Mouse (Mus musculus): ENCODE results near the gene Clstn1. TPM values are rescaled to one million over a fixed set of nuclear protein-coding genes. Genes with fewer than 3 reads are reported as not detected.
"Not testable (repeated sequence)": the region's sequence is repeated elsewhere in the genome, so short reads cannot be mapped to it uniquely, and the experiment has no call there.

Gene Clstn1
- total RNA-seq, 2 experiments from 2014 or later: 782 to 866 TPM

DNA sequence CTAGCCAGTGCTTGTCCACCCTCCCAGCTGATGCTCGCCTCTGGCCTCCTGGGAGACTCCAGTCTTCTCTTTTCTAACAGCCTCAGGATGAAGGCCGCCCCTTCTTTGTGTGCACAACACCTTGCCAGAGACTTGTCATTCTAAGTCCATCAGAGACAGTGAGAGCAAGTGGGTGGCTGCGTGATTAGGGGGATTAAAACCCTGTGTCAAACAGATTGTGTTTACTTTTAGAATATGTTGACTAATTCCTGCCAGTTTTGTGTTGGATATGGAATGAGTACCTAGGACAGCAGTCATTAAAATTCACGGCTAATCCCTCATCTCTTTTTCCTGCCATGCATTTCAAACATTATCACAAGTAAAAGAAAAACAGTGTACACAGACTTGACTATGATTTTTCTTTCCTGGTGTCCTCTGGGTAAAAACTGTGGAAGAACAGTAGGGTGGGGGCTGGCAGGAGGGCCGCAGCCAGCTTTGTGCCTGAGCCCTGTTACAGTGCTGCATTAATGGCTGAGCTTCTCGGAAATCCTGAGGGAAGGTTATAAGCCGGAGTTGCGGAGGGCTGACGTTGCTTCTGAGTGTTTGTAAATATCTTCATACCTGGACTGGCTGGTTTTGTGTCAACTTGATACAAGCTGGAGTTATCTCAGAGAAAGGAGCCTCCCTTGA is 8.8 kb downstream of the Clstn1 start:
- no peak for DNase-seq (ENCODE audit: extremely low spot score in 1 of 2, low spot score in 1 of 2)

DNA sequence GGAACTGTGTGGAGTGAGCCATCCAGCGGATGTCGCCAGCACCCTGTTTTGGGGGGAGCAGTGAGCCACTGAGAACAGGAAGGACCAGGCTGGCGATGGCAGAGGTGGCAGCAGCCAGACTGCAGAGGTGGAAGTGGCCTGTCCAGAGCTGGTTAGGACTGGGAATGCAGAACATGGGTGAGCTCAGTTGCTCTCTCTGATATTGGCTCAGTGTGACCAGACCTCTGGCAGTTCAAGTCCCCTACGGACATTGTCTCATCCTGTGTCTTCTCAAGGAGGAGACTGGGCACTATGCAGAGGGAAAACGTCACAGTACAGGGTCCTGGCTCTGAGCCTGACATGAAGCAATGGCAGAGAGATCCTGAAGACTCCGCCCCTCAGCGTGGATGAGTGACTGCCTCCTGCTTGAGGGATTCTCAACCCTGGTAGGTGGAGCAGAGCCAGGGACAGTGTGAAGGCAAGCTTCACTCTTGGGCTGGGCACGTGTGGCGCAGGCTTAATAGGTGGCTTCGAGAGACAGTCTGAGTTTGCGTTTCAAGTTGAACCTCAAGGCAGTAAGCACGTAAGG is 11.5 kb downstream of the Clstn1 start:
- DNase-seq (ENCODE audit: extremely low spot score in 1 of 2, low spot score in 1 of 2): no peak

DNA sequence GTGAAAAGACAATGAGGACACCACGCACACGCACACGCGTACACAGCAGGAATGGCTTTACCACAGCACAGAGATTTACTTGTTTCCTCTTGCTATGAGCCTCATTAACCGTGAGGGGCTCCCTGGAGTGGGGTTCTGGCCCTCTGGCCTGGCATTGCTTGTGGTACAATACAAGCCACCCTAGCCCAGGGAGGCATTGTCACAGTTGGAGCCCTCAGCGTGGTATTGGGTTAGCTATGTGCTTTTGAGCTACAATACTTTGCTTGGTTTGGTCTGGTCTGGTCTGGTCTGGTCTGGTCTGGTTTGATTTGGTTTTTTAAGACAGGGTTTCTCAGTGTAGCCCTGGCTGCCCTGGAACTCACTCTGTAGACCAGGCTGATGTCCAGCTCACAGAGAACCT is 13.3 kb downstream of the Clstn1 start:
- no peak for DNase-seq (ENCODE audit: extremely low spot score in 1 of 2, low spot score in 1 of 2)

DNA sequence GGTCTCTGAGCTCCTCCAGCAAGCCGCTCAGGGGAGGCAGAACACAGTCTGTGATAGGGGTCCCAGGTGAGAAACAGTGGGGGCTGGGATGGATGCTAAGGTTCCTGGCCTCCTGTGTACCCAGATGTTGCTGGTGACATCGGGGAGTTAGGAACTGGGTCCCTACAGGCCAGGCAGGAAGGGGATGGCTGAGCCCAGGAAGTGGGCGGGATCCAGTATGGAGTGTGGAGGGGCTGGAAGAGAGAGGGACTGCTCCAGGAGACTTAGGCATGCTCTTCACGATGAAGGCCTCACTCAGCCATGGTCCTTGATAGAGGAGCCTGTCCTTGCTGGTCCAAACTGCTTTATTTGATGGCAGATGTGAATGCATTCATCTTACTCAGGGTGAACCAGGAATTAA is 13.9 kb downstream of the Clstn1 start:
- no peak for DNase-seq (ENCODE audit: extremely low spot score in 1 of 2, low spot score in 1 of 2)

DNA sequence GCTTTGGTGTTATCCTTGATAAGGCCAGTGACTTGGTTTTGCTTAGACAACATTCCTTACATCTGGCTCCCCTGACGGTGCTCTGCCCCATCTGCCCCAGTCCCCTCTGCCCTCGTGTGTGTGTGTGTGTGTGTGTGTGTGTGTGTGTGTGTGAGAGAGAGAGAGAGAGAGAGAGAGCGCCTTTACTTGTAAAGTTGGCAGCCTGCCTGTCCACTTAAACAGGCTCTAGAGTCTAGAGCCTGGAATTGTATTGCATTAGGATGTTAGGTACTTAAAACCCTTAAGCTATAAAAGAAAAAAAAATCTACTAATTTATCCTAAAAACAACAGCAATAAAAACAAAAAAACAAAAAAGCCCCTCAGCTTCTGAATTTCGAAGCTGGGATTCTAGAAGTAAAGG is 15.2 kb downstream of the Clstn1 start:
- no peak for DNase-seq (ENCODE audit: extremely low spot score in 1 of 2, low spot score in 1 of 2)

DNA sequence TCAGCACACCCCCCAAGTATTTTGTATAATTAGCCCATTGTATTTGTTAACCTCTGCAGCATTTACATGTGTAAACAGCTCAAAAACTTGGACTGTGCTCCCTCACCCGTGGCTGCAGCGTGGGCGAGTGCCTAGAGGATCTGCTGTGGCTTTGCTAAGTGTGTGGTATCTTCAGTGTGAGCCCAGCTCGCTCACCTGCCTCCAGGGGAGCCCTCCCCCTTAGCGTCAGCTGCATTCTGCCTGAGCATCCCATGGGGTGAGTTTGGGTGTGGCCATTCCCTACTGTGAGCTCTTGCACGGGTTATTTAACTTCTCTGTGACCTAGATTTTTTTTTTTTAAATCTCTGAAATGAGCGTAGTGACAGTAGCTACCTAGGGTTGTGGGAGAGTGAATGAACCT is 16.0 kb downstream of the Clstn1 start:
- DNase-seq (ENCODE audit: extremely low spot score in 1 of 2, low spot score in 1 of 2): no peak

DNA sequence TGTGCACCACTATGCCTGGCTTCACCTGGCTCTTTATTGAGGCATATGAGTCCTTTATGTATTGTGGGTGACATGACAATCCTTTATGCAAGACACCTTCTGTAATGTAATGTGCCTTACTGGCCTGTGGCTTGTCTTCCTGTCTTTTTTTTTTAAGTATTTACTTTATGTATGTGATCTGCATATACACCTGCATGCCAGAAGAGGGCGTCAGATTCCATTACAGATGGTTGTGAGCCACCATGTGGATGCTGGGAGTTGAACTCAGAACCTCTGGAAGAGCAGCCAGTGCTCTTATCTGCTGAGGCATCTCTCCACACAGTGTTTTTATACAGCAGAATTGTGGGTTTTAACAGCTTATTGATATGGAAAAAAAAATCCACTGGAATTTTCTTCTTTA is 17.6 kb downstream of the Clstn1 start:
- no peak for DNase-seq (ENCODE audit: extremely low spot score in 1 of 2, low spot score in 1 of 2)

DNA sequence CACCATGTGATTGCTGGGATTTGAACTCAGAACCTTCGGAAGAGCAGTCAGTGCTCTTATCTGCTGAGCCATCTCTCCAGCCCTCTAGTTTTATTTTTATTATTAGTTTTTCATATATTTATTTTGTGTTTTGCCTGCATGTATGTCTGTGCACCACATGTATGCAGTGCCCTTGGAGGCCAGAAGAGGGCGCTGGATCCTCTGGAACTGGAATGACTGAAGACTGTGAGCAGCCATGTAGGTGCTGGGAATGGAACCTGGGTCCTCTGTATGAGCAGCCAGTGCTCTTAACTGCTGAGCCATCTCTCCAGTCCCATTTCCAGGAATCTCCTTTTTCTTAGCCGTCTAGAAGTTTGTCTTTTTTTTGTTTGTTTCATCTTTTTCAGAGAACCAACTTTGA is 18.2 kb downstream of the Clstn1 start:
- DNase-seq (ENCODE audit: extremely low spot score in 1 of 2, low spot score in 1 of 2): no peak

DNA sequence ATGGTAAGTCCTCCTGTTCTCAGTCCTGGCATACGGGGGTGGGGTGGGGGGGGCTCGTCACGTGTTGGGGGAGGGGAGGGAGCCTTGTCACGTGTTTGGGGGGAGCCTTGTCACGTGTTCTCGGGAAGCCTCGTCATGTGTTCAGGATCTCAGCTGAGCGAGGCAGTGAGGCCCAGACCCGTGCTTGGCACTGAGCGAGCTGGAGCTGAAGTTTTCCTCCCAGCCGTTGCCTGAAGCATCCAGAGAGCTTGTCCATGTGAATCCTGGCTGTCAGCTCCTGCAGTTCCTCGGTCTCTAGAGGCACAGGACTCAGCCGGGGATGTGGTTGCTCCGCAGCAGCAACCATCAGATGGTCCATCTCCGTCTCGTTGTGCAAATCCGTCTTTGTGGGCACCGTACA is 19.8 kb downstream of the Clstn1 start:
- DNase-seq (ENCODE audit: extremely low spot score in 1 of 2, low spot score in 1 of 2): no peak

DNA sequence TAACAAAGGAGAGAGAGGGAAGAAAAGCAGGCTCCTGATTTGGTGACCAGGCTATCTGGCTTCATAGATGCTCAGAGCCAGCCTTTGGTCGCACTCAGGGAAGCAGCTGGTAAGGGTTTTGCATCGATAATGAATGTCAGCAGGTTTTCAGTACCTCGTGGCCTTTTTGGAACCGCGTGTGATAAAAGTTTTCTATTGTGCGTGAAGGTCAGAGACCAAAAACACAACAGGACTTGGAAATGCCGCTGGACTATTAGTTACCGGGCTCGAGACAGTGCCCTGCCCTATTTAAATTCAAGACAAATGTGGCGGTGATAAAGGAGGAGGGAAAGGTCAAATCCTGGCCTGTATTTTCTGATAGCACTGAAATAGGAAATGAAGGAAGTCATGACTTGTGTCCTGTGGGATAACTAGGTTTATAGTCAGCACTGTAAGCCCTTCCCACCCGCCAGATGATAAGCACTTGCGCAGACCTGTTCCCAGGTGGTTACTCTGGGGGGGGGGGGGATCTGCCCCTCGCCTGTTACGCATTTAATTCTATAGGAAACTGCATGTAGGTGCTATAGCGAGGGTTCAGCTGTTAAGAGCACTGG is 20.6 kb downstream of the Clstn1 start:
- DNase-seq (ENCODE audit: extremely low spot score in 1 of 2, low spot score in 1 of 2): no peak

DNA sequence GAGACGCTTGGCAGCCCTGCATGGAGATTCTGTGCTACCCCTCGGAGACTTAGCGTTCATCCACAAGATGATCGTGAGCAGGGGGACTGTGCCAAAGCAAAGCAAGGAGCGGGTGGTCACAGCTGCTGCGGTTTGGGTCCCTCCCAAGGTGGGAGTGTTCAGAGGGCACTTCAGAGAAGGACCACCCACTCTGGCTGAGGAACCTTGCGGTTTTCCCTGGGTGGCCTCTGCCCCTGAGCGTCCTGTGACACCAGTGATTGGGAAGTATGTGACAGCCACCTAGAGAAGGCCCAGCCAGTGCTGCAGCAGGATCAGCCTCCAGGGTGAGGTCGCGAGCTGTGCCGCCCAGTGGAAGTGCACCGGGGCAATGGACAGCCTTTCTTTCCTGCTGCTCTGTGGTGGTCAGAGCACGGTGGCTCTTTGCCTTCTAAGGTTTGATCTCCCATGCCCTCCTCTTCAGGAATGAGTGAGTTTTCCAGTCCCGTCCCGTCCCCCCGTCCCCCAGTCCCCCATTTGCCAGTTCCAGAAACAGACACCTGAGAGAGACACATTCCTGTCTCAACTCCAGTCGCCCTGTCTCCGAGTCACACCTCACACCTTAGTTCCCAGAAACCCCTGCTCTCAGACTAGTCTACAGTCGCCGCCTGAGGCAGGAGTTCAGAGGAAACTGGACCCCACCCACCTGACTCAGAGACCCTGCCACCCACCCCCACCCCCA is 21.5 kb downstream of the Clstn1 start:
- no peak for DNase-seq (ENCODE audit: extremely low spot score in 1 of 2, low spot score in 1 of 2)

DNA sequence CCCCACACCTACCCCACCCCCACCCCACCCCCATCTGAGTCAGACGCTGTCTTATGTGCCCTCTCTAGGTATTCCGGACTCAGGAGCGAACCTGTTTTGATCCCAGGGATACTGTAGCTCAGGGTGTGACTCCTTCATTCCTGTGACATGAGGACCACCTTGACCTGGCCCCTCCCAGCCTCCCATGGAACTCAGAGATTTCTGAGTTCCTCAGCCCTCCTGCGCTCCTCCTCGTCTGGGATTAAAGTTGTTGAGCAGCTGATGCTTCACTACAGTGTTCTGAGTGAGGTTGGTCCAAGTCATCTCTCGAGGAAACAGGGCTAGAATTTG is 22.0 kb downstream of the Clstn1 start:
- DNase-seq (ENCODE audit: extremely low spot score in 1 of 2, low spot score in 1 of 2): no peak

DNA sequence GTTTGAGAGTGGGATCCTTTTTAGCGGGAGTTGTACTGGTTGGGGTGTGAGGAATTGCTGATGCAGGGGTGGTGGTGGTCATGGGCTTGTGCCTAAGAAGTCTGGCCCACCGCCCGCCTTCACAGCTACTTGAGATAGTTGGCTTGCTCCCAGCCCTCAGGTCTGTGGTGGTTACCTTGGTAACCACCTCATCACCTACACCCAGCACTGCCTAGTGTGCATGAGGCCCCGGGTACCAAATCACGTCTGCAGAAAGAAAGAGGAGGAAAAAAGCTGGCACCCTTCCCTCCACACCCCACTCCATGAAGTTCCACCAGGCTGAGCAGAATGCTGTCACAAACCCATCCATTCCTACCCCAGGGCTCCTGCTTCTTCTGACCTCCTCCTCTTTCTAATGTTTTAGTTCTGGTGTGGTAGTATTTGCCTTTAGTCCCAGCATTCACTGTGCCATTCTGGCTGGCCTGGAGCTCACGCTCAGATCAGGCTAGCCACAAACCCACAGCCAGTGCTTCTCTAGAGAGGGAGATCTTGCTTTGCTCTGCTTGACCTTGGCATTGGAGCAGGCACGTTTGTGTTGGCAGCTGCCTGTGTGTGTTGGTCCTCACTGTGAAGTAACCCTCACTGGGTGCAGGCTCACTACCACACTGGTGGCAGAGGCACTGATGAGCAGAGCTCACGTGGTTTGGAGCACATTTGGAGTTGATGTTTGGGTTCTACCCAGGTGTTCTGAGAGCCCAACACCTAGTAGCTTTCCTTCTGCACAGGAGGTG is 23.2 kb downstream of the Clstn1 start:
- no peak for DNase-seq (ENCODE audit: extremely low spot score in 1 of 2, low spot score in 1 of 2)

DNA sequence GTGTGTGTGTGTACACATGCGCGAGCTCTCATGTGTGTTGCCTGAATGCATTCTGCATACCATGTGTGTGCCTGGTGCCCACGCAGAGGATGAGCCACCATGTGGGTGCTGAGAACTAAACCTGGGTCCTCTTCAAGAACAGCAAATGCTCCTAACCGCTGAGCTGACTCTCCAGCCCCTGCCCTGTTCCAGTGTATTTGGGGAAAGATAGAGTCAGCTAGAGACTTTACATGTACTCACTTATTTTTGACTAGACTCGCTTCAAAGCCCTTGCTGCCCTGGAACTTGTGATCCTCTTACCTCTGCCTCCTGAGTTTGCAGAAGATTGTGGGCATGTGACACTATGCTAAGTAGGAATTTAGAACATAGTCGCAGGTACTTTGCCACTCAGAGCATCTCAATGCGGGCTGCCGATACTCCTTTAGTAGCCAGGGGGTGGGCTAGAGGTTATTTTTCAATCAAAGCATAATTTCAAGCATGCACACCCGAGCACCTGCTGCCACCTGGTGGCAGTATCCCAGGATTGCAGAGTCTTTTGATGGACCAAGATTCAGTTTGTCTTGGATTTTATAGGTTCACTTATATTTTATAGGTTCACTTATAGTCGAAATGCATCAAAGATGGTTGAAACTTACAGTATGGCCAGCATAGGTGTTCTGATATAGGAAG is 25.2 kb downstream of the Clstn1 start:
- DNase-seq (ENCODE audit: extremely low spot score in 1 of 2, low spot score in 1 of 2): peak in 1 of 2 experiments; percentile 65

DNA sequence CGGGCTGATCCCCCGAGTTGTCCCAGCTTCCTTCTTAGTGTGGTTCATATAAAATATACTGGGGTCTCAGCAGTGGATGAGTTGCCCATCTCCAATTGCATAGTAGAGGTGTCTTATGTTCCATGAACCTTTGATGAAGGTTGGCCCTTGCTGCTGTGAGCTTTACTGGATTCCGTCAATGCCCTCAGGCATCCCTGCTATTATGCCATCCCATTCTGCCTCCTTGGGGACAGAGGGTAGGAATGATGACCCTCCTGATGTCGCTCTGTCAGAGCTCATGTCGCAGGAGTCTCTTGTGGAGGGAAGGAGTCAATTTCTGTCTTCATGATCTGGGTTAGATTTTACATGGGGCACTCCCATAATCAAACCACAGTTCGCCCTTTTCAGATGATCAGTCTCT is 27.2 kb downstream of the Clstn1 start:
- DNase-seq (ENCODE audit: extremely low spot score in 1 of 2, low spot score in 1 of 2): not testable (repeated sequence)

DNA sequence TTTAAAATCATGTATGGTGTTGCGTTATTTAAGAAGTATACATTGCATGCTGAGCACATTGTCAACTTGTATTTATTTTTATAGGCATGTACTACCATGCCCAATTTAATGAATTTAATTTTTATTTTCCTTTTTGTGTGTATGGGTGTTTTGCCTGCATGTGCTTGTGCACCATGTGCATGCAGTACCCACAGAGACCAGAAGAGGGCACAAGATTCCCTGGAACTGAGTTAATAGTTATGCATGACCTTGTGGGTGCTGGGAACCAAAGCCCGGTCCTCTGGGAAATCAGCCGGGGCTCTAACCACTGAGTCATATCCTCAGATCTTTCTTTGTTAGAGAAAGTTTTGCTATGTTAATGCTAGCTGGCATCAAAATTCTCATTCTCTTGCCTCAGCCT is 28.6 kb downstream of the Clstn1 start:
- DNase-seq (ENCODE audit: extremely low spot score in 1 of 2, low spot score in 1 of 2): no peak

DNA sequence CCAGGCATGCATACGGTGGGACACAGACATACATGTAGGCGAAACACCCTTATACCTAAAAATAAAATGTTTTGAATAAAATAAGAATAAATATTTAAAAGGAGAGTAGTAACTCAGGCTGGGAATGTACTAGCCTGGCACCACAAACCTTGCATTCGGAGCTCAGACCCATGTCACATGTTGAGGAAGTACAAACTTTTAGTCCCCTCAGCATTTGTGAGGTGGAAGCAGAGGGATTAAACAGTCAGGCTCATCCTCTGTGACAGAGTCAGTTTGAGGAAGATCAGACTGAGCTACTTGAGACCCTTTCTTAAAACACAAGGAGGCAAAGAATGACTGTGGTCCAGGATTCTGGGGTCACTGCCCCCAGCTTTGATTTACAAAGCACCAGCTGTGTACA is 30.7 kb downstream of the Clstn1 start:
- DNase-seq (ENCODE audit: extremely low spot score in 1 of 2, low spot score in 1 of 2): not testable (repeated sequence)

DNA sequence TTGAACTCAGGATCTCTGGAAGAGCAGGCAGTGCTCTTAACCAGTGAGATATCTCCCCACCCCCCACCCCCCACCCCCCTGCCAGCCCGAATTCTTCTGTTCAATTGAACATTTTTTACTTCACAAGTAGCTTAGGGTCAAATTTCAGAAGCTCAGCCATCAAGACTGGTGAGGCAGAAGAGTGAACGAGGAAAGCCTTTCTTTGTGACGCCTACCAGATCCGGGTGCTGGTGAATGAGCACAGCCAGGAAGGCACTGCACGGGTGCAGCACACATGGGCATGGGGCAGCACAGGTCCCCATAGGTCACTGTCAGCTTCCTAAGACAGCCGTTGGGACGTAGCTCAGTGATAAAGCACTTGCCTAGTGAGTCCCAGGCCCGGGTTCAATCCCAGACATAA is 33.7 kb downstream of the Clstn1 start:
- DNase-seq (ENCODE audit: extremely low spot score in 1 of 2, low spot score in 1 of 2): no peak

DNA sequence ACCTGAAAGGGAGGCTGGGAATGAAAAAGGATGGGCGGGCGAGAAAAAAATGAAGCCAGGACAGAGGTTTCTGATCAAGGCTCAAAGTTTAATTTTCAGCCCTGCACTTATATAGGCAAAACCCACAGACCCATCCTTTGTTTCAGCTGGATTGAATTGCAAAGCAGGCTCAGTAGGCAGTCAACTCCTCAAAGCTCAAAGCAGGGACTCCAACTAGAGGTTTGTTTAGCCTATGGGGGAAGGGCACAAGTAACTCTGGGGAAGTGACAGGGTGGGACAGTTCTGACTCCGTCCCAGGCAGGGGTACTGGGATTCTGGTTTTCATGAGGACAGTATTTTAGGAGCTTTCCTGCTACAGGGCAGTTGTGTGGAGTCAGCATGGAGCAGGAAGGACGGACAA is 35.0 kb downstream of the Clstn1 start:
- DNase-seq (ENCODE audit: extremely low spot score in 1 of 2, low spot score in 1 of 2): no peak

DNA sequence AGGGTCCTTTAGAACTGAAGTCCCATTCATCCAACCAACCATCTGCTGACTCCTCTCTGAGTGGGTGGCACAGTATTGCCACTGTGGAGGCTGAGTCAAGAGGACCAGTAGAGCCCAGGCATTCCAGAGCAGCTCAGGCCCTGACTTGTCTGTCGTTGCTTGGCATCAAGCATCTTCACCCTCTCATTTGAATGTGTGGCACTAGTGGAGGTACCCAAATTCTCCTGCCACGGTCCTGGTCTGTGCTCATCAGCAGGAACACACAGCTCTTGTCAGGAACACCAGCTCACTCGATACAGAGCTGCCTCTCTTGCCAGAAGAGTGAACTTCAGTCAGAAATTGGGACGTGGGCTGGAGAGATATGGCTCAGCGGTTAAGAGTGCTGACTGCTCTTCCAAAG is 37.4 kb downstream of the Clstn1 start:
- DNase-seq (ENCODE audit: extremely low spot score in 1 of 2, low spot score in 1 of 2): no peak

DNA sequence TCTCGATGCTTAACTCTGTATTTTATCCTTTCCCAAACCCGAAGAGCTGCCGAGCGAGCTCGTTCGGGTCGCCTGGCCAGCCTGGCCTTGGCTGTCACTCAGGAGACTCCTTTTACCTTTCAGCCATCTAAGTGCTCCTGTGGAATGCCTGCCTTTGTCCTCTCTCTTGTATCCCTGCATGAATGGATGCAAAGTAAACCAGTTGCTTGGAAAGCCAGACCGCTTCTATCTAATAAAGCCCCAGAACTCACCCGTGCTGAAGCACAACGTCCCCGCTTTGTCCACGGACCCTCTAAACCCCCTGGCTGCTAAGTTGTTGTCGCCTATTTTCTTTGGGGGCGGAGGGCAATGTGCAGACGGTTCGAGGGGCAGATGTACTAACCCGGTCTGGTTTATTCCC is 40.5 kb downstream of the Clstn1 start:
- DNase-seq (ENCODE audit: extremely low spot score in 1 of 2, low spot score in 1 of 2): no peak

Measured in layer of hippocampus, postnatal 25 days (tissue).